Mouse (Mus musculus): ENCODE results near the gene Chil4. TPM values are rescaled to one million over a fixed set of nuclear protein-coding genes. Genes with fewer than 3 reads are reported as not detected.
"Not testable (repeated sequence)": the region's sequence is repeated elsewhere in the genome, so short reads cannot be mapped to it uniquely, and the experiment has no call there.

Chil4 gene
- not detected for total RNA-seq (2021)
- long read RNA-seq, experiment 1: 0 reads
- long read RNA-seq, experiment 2: 0 reads

- DNase-seq: no peak
Measured at GRCm38 (mm10) chr3:106219407-106219806, at the start of gene Chil4. TSS of gene Chil4 (minus strand) at chr3:106219507.

DNA sequence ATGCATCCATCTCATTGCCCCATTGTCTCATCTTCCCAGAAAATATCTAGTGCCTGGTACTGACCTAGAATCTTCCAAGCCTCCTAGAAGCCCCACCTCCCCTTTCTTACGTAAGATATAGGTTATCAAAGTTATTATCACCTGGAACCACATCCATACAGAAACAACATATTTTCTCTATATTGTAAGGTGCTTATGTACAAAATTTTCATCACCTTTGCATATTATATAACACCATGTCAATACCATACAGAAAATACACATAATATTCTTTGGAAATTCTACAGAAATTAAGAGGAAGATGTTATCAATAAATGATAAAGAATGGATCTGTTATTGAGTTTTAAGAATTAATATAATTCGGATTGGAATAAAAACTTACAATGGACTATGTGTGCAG lies 46.5 kb upstream of the Chil4 start:
- DNase-seq: no peak

DNA sequence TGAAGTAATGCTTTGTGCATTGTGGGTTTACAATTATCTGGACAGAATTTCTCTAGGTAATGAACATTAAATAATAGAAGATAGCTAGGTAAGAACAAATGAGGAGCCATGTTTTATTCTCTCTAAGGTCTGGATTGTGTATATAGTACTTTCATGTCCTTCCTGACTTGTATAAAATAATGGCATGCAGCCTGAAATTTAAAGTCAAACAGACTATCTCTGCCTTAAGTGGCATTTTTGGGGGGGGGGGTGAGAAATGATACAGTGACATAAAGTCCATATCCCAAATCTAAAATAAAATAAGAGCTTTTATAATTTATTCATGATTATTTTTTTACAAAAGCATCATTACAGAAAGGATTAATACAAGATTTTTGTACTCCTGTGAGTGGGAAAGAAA lies 45.5 kb upstream of the Chil4 start:
- no peak for DNase-seq

GRCm38 (mm10) chr3:106257076-106257475 lies 37.8 kb upstream of the Chil4 start:
- DNase-seq: not testable (repeated sequence)

GRCm38 (mm10) chr3:106252719-106253118 lies 33.4 kb upstream of the Chil4 start:
- no peak for DNase-seq

GRCm38 (mm10) chr3:106250763-106251399 lies 31.6 kb upstream of the Chil4 start:
- DNase-seq: not testable (repeated sequence)

- DNase-seq: not testable (repeated sequence)
Measured at GRCm38 (mm10) chr3:106247369-106247768, 28.1 kb upstream of the Chil4 start.

DNA sequence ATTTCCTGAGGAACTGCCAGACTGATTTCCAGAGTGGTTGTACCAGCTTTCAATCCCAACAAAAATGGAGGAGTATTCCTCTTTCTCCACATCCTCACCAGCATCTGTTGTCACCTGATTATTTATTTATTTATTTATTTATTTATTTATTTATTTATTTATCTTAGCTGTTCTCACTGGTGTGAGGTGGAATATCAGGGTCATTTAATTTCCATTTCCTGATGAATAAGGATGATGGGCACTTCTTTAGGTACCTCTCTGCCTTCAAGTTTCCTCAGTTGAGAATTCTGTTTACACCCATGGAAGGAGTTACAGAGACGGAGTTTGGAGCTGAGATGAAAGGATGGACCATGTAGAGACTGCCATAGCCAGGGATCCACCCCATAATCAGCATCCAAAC lies 20.9 kb upstream of the Chil4 start:
- not testable (repeated sequence) for DNase-seq

DNA sequence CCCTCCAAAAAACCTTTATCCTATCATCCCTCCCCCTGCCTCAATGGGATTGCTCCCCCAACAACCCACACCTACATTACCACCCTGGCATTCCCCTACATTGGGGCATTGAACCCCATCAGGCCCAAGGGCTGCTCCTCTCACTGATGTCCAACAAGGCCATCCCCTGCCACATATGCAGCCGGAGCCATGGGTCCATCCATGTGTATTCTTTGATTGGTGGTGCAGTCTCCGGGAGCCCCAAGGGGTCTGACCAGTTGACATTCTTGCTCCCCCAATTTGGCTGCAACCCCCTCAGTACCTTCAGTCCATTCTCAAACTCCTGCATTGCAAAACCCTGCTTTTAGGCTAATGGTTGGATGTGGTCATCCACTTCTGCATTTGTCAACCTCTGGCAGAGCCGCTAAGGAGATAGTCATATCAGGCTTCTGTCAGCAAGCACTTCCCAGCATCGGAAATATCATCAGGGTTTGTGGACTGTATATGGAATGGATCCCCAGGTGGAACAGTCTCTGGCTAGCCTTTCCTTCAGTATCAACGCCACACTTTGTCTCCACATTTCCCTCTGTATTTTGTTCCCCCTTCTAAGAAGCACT lies 20.0 kb upstream of the Chil4 start:
- no peak for DNase-seq

- DNase-seq: not testable (repeated sequence)
Measured at GRCm38 (mm10) chr3:106223391-106223790, 4.1 kb upstream of the Chil4 start.

- no peak for DNase-seq
Measured at GRCm38 (mm10) chr3:106221625-106222265, 2.4 kb upstream of the Chil4 start.

GRCm38 (mm10) chr3:106218284-106218954 lies 888 bp downstream of the Chil4 start:
- not testable (repeated sequence) for DNase-seq

GRCm38 (mm10) chr3:106198030-106198429 lies 21.3 kb downstream of the Chil4 start:
- not testable (repeated sequence) for DNase-seq

GRCm38 (mm10) chr3:106197246-106197645 lies 22.1 kb downstream of the Chil4 start:
- DNase-seq: not testable (repeated sequence)

DNA sequence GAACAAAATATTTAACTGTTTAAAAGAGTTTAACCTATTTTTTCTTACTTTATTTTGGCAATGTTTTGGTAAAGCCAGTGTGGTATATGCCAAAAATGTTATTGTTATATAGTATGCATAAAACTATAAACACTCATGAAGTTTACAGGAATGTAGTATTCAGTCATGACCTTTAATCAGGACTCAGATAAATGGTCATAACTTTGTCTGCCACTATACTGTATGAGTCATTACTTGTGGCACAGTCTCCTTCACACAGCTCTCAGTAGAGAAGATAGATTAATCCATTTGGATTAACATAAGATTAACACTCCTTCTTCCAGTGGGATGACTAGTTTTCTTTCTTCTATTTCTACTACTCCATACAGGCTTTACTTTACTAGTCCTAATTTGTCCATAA lies 23.0 kb downstream of the Chil4 start:
- no peak for DNase-seq

GRCm38 (mm10) chr3:106195486-106195885 lies 23.8 kb downstream of the Chil4 start:
- DNase-seq: no peak

DNA sequence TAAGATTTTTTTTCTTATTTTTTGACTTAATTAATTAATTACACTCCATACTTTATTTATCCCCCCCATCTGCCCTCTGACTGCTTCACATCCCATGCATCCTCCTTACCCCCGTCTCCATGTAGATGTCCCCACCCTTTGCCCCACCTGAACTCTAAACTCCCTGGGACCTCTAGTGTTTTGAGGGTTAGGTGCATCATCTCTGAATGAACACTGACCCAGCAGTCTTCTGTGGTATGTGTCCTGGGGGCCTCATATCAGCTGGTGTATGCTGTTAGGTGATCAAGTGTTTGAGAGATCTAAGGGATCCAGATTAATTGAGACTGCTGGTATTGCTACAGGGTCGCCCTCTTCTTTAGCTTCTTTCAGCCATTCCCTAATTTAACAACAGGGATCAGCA lies 31.3 kb downstream of the Chil4 start:
- no peak for DNase-seq

DNA sequence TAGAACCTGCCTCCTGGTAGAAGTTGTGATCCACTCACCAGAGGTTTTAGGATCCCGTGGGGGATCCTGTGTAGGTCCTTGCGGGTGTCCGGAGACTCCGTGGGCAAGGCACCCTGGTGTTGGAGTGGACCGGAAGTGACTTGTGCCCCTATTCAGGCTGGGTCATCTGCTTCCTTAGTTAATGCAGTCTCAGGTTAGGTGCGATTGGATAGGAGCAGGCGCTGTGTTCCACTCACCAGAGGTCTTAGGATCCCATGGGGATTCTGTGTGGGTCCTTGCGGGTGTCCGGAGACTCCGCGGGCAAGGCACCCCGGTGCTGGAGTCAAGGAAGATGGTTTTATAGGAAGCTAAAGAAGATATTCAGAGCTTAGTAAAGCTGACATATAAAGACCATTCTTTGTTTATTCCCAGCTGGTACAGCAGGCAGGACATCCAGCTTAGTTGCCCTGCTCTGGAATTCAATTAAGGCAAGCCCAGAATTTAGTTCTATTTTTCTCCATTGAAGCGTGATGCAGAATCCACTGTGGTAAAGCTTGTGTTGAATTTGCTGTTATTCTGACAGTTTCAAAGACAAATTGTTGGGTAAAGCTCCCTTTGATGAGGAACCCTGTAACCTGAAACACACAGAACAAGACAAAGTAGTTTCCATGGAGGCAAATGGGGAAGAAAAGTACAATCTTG lies 41.7 kb downstream of the Chil4 start:
- no peak for DNase-seq

DNA sequence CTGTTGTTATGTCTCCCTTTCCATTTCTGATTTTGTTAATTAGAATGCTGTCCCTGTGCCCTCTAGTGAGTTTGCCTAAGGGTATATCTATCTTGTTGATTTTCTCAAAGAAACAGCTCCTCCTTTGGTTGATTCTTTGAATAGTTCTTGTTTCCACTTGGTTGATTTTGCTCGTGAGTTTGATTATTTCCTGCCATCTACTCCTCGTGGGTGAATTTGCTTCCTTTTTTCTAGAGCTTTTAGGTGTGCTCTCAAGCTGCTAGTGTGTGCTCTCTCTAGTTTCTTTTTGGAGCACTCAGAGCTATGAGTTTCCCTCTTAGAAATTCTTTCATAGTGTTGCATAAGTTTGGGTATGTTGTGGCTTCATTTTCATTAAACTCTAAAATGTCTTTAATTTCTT lies 44.3 kb downstream of the Chil4 start:
- not testable (repeated sequence) for DNase-seq

GRCm38 (mm10) chr3:106172506-106172905 lies 46.8 kb downstream of the Chil4 start:
- DNase-seq: not testable (repeated sequence)

DNA sequence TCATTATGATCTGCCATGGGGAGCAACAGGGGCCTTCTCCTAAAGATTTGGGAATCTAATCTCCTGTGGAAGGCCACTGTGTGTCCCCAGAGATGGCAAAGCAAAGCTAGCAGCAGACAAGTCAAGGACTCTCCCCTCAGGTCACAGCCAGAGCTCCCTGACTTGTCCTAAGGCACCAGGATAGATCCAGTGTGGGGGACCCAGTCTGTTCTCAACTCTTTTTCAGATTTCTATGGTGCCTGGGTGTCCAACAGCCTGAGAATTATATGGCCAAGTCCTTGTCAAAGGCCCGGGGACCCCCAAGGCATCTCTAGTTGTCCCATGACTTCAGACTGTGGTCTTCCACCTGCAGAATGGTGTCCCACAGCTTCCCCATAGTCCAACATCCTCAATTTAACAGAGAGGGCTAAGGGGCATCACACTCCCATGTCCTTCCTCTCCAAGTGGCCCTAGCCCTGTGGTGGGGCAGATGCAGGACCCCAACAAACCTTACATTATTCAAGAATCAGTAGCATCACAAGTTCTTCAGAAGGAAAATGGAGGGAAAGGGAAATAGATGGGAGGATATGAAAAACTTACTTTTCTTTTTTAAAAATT lies 48.1 kb downstream of the Chil4 start:
- DNase-seq: no peak

DNA sequence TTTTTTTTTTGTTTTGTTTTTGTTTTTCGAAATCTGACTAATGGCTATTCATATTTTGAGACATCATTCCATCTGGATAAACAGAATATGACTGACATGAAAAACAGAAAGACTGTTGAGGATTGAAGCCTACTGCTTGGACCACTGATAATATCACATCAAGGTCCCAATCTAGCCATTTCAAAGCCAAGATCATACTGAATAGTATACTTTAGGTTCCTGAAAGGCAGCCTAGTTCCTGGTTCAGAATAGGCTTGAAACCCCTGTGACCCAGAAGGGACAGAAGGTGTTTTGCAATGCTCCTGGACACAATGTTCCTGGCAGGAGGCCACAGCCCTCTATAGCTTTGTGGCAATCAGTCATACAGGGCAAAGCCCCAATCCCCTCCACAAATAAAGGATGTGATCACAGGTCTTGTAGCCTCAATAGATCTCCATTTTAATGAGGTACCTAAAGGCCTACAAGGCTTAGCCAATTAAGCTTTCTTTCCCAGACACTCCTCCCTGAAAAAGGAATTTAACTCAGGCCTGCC lies 48.7 kb downstream of the Chil4 start:
- DNase-seq: no peak

All from gastrocnemius, postnatal 10 days (tissue).